ENCODE assay signal across 16 mouse cellular contexts in genomic region chr14:120950068-120950467, GRCm38 (mm10).
"Had no signal": no experiment of that assay in that cellular context is flagged by ENCODE, and none has a peak within 500 bp of the region (broad histone marks: within the 10 kb centered on the region; RNA-seq: fewer than 3 reads in every experiment).

No protein-coding gene starts in this region.

- H3K27ac ChIP-seq: liver, embryonic 14.5 days; macrophage; midbrain, embryonic 10.5 days; midbrain, embryonic 13.5 days; neural tube, embryonic 13.5 days had no signal

- DNase-seq: kidney, postnatal 14 days; kidney, postnatal 4 days; liver, postnatal 0 days; lung, embryonic 14.5 days; retina, postnatal 1 day; right cerebral cortex, postnatal 25 days; thymus, adult 18-20 months; thymus, postnatal 36 days had no signal

- H3K9ac ChIP-seq: liver, embryonic 14.5 days; liver, postnatal 0 days; lung, embryonic 14.5 days; midbrain, embryonic 13.5 days; neural tube, embryonic 13.5 days had no signal

- H3K4me1 ChIP-seq: midbrain, embryonic 10.5 days; midbrain, embryonic 13.5 days; neural tube, embryonic 13.5 days had no signal

- H3K4me3 ChIP-seq: midbrain, embryonic 10.5 days; midbrain, embryonic 13.5 days; myocyte; neural tube, embryonic 13.5 days had no signal

- ATAC-seq: liver, postnatal 0 days; lung, postnatal 0 days; midbrain, embryonic 13.5 days; midbrain, embryonic 16.5 days had no signal

- H3K4me2 ChIP-seq: lung, embryonic 14.5 days; midbrain, embryonic 13.5 days; neural tube, embryonic 13.5 days had no signal

- H3K9me3 ChIP-seq: midbrain, embryonic 13.5 days had no signal

- H3K27me3 ChIP-seq: midbrain, embryonic 13.5 days; neural tube, embryonic 13.5 days had no signal
